Mouse (Mus musculus): ENCODE measurements around the gene Adam15. TPM values are rescaled to one million over a fixed set of nuclear protein-coding genes. Genes with fewer than 3 reads are reported as not detected.

Gene Adam15
- 170 and 223 TPM in 2 replicates for polyA plus RNA-seq (2012; rRNA removed)

- DNase-seq (ENCODE audit: low read depth): no peak
Observed at GRCm38 (mm10) chr3:89349869-89350501, at the start of gene Adam15. Gene Adam15 (minus strand): TSS chr3:89349996.

- no peak for DNase-seq (ENCODE audit: low read depth)
Observed at GRCm38 (mm10) chr3:89396654-89397005, 46.8 kb upstream of the Adam15 start.

GRCm38 (mm10) chr3:89395806-89396653 lies 46.2 kb upstream of the Adam15 start:
- no peak for DNase-seq (ENCODE audit: low read depth)

GRCm38 (mm10) chr3:89395419-89395805 lies 45.6 kb upstream of the Adam15 start:
- DNase-seq (ENCODE audit: low read depth): no peak

- no peak for DNase-seq (ENCODE audit: low read depth)
Observed at GRCm38 (mm10) chr3:89394894-89395256, 45.1 kb upstream of the Adam15 start.

- DNase-seq (ENCODE audit: low read depth): no peak
Observed at GRCm38 (mm10) chr3:89394006-89394893, 44.5 kb upstream of the Adam15 start, which contains the start of gene Zbtb7b. Gene Zbtb7b (minus strand): TSS chr3:89394776.

GRCm38 (mm10) chr3:89393605-89394004 lies 43.8 kb upstream of the Adam15 start:
- no peak for DNase-seq (ENCODE audit: low read depth)

GRCm38 (mm10) chr3:89392871-89393311 lies 43.1 kb upstream of the Adam15 start:
- no peak for DNase-seq (ENCODE audit: low read depth)

- no peak for DNase-seq (ENCODE audit: low read depth)
Observed at GRCm38 (mm10) chr3:89391663-89392511, 42.1 kb upstream of the Adam15 start.

GRCm38 (mm10) chr3:89390699-89391662 lies 41.2 kb upstream of the Adam15 start:
- no peak for DNase-seq (ENCODE audit: low read depth)

GRCm38 (mm10) chr3:89390111-89390515 lies 40.3 kb upstream of the Adam15 start:
- no peak for DNase-seq (ENCODE audit: low read depth)

GRCm38 (mm10) chr3:89388901-89389740 lies 39.3 kb upstream of the Adam15 start:
- DNase-seq (ENCODE audit: low read depth): no peak

GRCm38 (mm10) chr3:89388134-89388881 lies 38.5 kb upstream of the Adam15 start:
- DNase-seq (ENCODE audit: low read depth): no peak

- DNase-seq (ENCODE audit: low read depth): no peak
Observed at GRCm38 (mm10) chr3:89387632-89388031, 37.8 kb upstream of the Adam15 start.

- DNase-seq (ENCODE audit: low read depth): no peak
Observed at GRCm38 (mm10) chr3:89386438-89387420, 36.9 kb upstream of the Adam15 start.

- DNase-seq (ENCODE audit: low read depth): no peak
Observed at GRCm38 (mm10) chr3:89385451-89385850, 35.7 kb upstream of the Adam15 start.

Data from gonadal fat pad, adult 2 months (tissue).